Mouse (Mus musculus): Measurements from ENCODE around the gene Zfp408. TPM values are rescaled to one million over a fixed set of nuclear protein-coding genes. Genes with fewer than 3 reads are reported as not detected.
A peak's percentile ranks its signal among the peaks of the same experiment; 100 is the strongest.
"Not testable (repeated sequence)": the region's sequence is repeated elsewhere in the genome, so short reads cannot be mapped to it uniquely, and the experiment has no call there.

Zfp408 gene
- polyA plus RNA-seq, 1 experiment from 2014 or later, result 4.0 TPM

GRCm38 (mm10) chr2:91622356-91622755 is 27.2 kb downstream of the Zfp408 start:
- Histone ChIP-seq H3K9ac (ENCODE audit: low read depth, low read length) (no peak overlapping the region), H3K4me1 (ENCODE audit: control insufficient read depth, insufficient read depth, low read length) (no peaks in the 10 kb centered on the region), H3K27ac (replicated peaks; ENCODE audit: low read depth, low read length) (no peak overlapping the region), H3K4me2 (ENCODE audit: low read depth, low read length) (no peak overlapping the region), H3K36me3 (ENCODE audit: control insufficient read depth, insufficient read depth, low read length) (peaks cover 62% of the 10 kb centered on the region), H3K27me3 (replicated peaks; ENCODE audit: control insufficient read depth, insufficient read depth, low read length) (no peaks in the 10 kb centered on the region), H3K4me3 (ENCODE audit: low read depth, low read length) (no peak overlapping the region), H3K9me3 (ENCODE audit: control insufficient read depth, low read length) (no peaks in the 10 kb centered on the region)
- DNase-seq (ENCODE audit: low spot score) (no peak), ATAC-seq (ENCODE audit: low read depth) (no peak)
- 90% methylated on average over 5 of the region's 5 CpGs for WGBS

- H3K9ac ChIP-seq (ENCODE audit: low read depth, low read length); ATAC-seq (ENCODE audit: low read depth); DNase-seq (ENCODE audit: low spot score); H3K27me3 ChIP-seq (replicated peaks; ENCODE audit: control insufficient read depth, insufficient read depth, low read length); H3K9me3 ChIP-seq (ENCODE audit: control insufficient read depth, low read length); H3K4me1 ChIP-seq (ENCODE audit: control insufficient read depth, insufficient read depth, low read length); H3K4me3 ChIP-seq (ENCODE audit: low read depth, low read length); H3K27ac ChIP-seq (replicated peaks; ENCODE audit: low read depth, low read length); H3K4me2 ChIP-seq (ENCODE audit: low read depth, low read length): not testable (repeated sequence)
- peaks cover 66% of the 10 kb centered on the region for H3K36me3 ChIP-seq (ENCODE audit: control insufficient read depth, insufficient read depth, low read length)
Observed at GRCm38 (mm10) chr2:91609370-91609769, 40.2 kb downstream of the Zfp408 start.

GRCm38 (mm10) chr2:91602389-91602788 is 47.2 kb downstream of the Zfp408 start:
- H3K36me3 ChIP-seq (ENCODE audit: control insufficient read depth, insufficient read depth, low read length), result peaks cover 89% of the 10 kb centered on the region
- no peak overlapping the region for H3K4me3 ChIP-seq (ENCODE audit: low read depth, low read length)
- no peaks in the 10 kb centered on the region for H3K4me1 ChIP-seq (ENCODE audit: control insufficient read depth, insufficient read depth, low read length)
- no peaks in the 10 kb centered on the region for H3K9me3 ChIP-seq (ENCODE audit: control insufficient read depth, low read length)
- H3K27me3 ChIP-seq (replicated peaks; ENCODE audit: control insufficient read depth, insufficient read depth, low read length), result no peaks in the 10 kb centered on the region
- peak; percentile 10 for DNase-seq (ENCODE audit: low spot score)
- ATAC-seq (ENCODE audit: low read depth), result no peak
- H3K9ac ChIP-seq (ENCODE audit: low read depth, low read length), result no peak overlapping the region
- 86% methylated on average over 4 of the region's 4 CpGs for WGBS
- no peak overlapping the region for H3K27ac ChIP-seq (replicated peaks; ENCODE audit: low read depth, low read length)
- no peak overlapping the region for H3K4me2 ChIP-seq (ENCODE audit: low read depth, low read length)

GRCm38 (mm10) chr2:91600475-91600874 is 49.1 kb downstream of the Zfp408 start:
- H3K27ac ChIP-seq (replicated peaks; ENCODE audit: low read depth, low read length), result no peak overlapping the region
- no peak overlapping the region for H3K4me2 ChIP-seq (ENCODE audit: low read depth, low read length)
- H3K9me3 ChIP-seq (ENCODE audit: control insufficient read depth, low read length), result no peaks in the 10 kb centered on the region
- H3K4me1 ChIP-seq (ENCODE audit: control insufficient read depth, insufficient read depth, low read length), result no peaks in the 10 kb centered on the region
- ATAC-seq (ENCODE audit: low read depth) (no peak), DNase-seq (ENCODE audit: low spot score) (no peak)
- no peak overlapping the region for H3K4me3 ChIP-seq (ENCODE audit: low read depth, low read length)
- peaks cover 92% of the 10 kb centered on the region for H3K36me3 ChIP-seq (ENCODE audit: control insufficient read depth, insufficient read depth, low read length)
- H3K9ac ChIP-seq (ENCODE audit: low read depth, low read length), result no peak overlapping the region
- WGBS, result 96% methylated on average over 4 of the region's 4 CpGs
- no peaks in the 10 kb centered on the region for H3K27me3 ChIP-seq (replicated peaks; ENCODE audit: control insufficient read depth, insufficient read depth, low read length)

Other genes starting within 250 kb of the Zfp408 start
- gene 1110051M20Rik, start 205.1 kb downstream of the Zfp408 start, polyA plus RNA-seq (2014; fragmentation: Nextera tagmentation; extraction: Ambion mirVana), result 56.0 and 59.2 TPM in 2 replicates
- gene Lrp4, start 192.3 kb downstream of the Zfp408 start, polyA plus RNA-seq (2014; fragmentation: Nextera tagmentation; extraction: Ambion mirVana), result 7.3 and 7.6 TPM in 2 replicates
- 65.7 and 75.8 TPM in 2 replicates for gene Ckap5, start 123.0 kb downstream of the Zfp408 start, polyA plus RNA-seq (2014; fragmentation: Nextera tagmentation; extraction: Ambion mirVana)
- 2.0 and 2.1 TPM in 2 replicates for gene F2, start 13.4 kb downstream of the Zfp408 start, polyA plus RNA-seq (2014; fragmentation: Nextera tagmentation; extraction: Ambion mirVana)
- gene Arhgap1, start 69 bp upstream of the Zfp408 start, polyA plus RNA-seq (2014; fragmentation: Nextera tagmentation; extraction: Ambion mirVana), result 117 and 120 TPM in 2 replicates
- gene Atg13, start 60.8 kb upstream of the Zfp408 start, polyA plus RNA-seq (2014; fragmentation: Nextera tagmentation; extraction: Ambion mirVana), result 27.2 and 31.0 TPM in 2 replicates
- gene Harbi1, start 61.1 kb upstream of the Zfp408 start, polyA plus RNA-seq (2014; fragmentation: Nextera tagmentation; extraction: Ambion mirVana), result 11.9 and 14.7 TPM in 2 replicates
- 15.3 TPM in 2 replicates for gene Ambra1, start 80.3 kb upstream of the Zfp408 start, polyA plus RNA-seq (2014; fragmentation: Nextera tagmentation; extraction: Ambion mirVana)